Mouse (Mus musculus): Measurements from ENCODE around the gene Olfr329-ps.
"Not testable (repeated sequence)": the region's sequence is repeated elsewhere in the genome, so short reads cannot be mapped to it uniquely, and the experiment has no call there.

Olfr329-ps gene

GRCm38 (mm10) chr11:58546322-58546721 lies at the start of gene Olfr329-ps:
Olfr329-ps (minus strand) TSS chr11:58546422.
- in situ Hi-C loops (cut with MboI, MseI): no loop called here

DNA sequence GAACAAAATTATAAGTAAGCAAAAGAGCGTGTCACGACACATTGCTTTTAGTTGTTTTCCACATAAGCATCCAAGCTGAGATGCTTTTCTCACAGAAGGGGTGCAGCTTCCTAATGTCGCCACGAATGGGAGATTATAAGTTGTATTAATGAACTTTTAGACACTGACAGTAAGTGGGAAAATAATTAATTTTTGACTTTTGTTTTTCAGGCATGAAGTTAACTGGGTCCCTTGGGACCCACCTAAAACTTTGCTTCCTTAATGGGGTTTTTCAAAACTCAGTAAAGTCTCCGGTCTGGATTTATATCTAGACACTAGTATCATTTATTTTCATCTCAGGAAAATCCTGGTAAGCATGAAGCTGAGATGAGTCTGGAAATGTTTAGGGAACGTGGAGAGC lies 48.6 kb upstream of the Olfr329-ps start, which contains the start of gene Olfr324:
Gene Olfr324, plus strand, starts transcription at position 301 of the 400 bp plus-strand sequence.
- in situ Hi-C loops (cut with MboI, MseI): no loop called here

GRCm38 (mm10) chr11:58588620-58589250 lies 42.5 kb upstream of the Olfr329-ps start:
- in situ Hi-C loops (cut with MboI, MseI): loop anchor here in 1 of 2 experiments (5.0 kb wide), 1 partner anchor 191 kb away; no protein-coding TSS in a partner anchor

GRCm38 (mm10) chr11:58587898-58588348 lies 41.7 kb upstream of the Olfr329-ps start:
- in situ Hi-C loops (cut with MboI, MseI): loop anchor here in 1 of 2 experiments (5.0 kb wide), 1 partner anchor 191 kb away; no protein-coding TSS in a partner anchor

- in situ Hi-C loops (cut with MboI, MseI): no loop called here
Observed at GRCm38 (mm10) chr11:58578636-58579035, 32.4 kb upstream of the Olfr329-ps start.

GRCm38 (mm10) chr11:58577430-58577829 lies 31.2 kb upstream of the Olfr329-ps start, which contains the start of gene Olfr325:
Olfr325 (plus strand) TSS chr11:58577730.
- in situ Hi-C loops (cut with MboI, MseI): no loop called here

GRCm38 (mm10) chr11:58570405-58570804 lies 24.2 kb upstream of the Olfr329-ps start, which contains the start of gene Olfr224:
Olfr224 (minus strand) TSS chr11:58570553.
- in situ Hi-C loops (cut with MboI, MseI): no loop called here

- in situ Hi-C loops (cut with MboI, MseI): no loop called here
Observed at GRCm38 (mm10) chr11:58555536-58555935, 9.3 kb upstream of the Olfr329-ps start, which contains the start of gene Olfr328. Olfr328 (minus strand) TSS chr11:58555636.

- in situ Hi-C loops (cut with MboI, MseI): not testable (repeated sequence)
Observed at GRCm38 (mm10) chr11:58534736-58535135, 11.5 kb downstream of the Olfr329-ps start, which contains the start of gene Olfr330. Olfr330 (minus strand) TSS chr11:58534836.

DNA sequence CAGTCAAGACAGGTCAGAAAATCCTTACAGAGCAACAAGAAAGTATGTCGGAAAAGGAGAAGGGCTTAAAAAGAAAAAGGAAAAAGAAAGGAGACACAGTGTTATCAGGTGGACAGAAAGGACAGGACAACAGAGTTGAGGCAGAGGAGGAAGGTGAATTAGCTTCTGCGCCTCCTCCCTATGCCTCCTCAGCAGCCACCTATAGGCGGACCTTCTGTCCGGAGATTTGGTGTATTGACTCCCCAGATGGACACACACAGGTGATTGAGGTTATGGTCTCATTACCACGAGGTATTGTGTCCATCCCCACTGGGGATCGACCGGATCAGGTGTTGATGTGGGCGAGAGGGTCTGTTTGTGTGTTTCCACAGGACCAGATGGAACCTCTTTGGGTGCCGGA lies 26.5 kb downstream of the Olfr329-ps start:
- in situ Hi-C loops (cut with MboI, MseI): not testable (repeated sequence)

GRCm38 (mm10) chr11:58518916-58519315 lies 27.3 kb downstream of the Olfr329-ps start:
- in situ Hi-C loops (cut with MboI, MseI): not testable (repeated sequence)

GRCm38 (mm10) chr11:58509058-58509457 lies 37.2 kb downstream of the Olfr329-ps start:
- in situ Hi-C loops (cut with MboI, MseI): not testable (repeated sequence)

GRCm38 (mm10) chr11:58502472-58502871 lies 43.8 kb downstream of the Olfr329-ps start, which contains the start of gene Olfr331:
Olfr331 (minus strand) TSS chr11:58502572.
- in situ Hi-C loops (cut with MboI, MseI): not testable (repeated sequence)

GRCm38 (mm10) chr11:58499290-58499689 lies 46.9 kb downstream of the Olfr329-ps start:
- in situ Hi-C loops (cut with MboI, MseI): no loop called here

- in situ Hi-C loops (cut with MboI, MseI): no loop called here
Observed at GRCm38 (mm10) chr11:58498761-58499160, 47.5 kb downstream of the Olfr329-ps start.

DNA sequence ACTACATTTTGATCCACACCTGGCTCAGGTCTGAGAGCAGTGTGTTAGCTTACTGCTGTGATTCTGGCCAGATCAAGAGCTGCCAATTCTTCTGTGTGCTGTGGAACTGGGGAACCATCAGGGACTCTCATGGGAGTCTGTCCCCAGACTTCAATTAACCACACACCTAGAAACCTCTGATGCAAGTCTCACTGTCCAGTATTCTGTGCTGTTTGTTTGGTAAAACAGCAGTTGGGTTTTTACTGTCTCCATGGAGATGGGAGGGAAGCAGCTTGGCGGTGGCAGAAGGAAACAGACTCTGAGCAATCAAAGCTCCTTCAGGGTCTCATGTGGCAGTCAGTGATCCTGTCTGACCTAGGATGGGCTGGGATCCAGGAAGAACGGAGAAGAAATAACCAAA lies 53.8 kb downstream of the Olfr329-ps start, which contains the start of gene Olfr332:
Gene Olfr332, minus strand, starts transcription at position 101 of the 400 bp plus-strand sequence.
- in situ Hi-C loops (cut with MboI, MseI): no loop called here
